Mouse (Mus musculus) thymus, adult 2 months (tissue): ENCODE results near the gene Epn3. TPM values are rescaled to one million over a fixed set of nuclear protein-coding genes. Genes with fewer than 3 reads are reported as not detected.

Source experiments
- DNase-seq: peaks from one replicate; pipeline ENCODE4 v3.0.0; 2021
- H3K27ac ChIP-seq: fragments of 200-500 bp; 2 replicates; pipeline ENCODE4 v1.5.1; 2012; ENCODE audit warnings: low read length, control low read depth; ENCODE audit not compliant: control insufficient read depth, insufficient read depth
- H3K27me3 ChIP-seq: fragments of 200-500 bp; 2 replicates; pipeline ENCODE4 v1.6.1; 2012; ENCODE audit warnings: mild to moderate bottlenecking, low read length, moderate library complexity, mixed read lengths; ENCODE audit not compliant: control insufficient read depth, insufficient read depth
- H3K36me3 ChIP-seq: fragments of 200-500 bp; 2 replicates; pipeline ENCODE4 v1.6.1; 2012; ENCODE audit warnings: mild to moderate bottlenecking, low read length, moderate library complexity; ENCODE audit not compliant: control insufficient read depth, insufficient read depth
- H3K4me1 ChIP-seq: fragments of 200-500 bp; replicated peaks from 2 replicates; pipeline ENCODE4 v1.6.1; 2012; ENCODE audit warnings: low read length; ENCODE audit not compliant: control insufficient read depth, insufficient read depth
- H3K4me3 ChIP-seq: fragments of 200-500 bp; 2 replicates; pipeline ENCODE4 v1.5.1; 2012; ENCODE audit warnings: mild to moderate bottlenecking, low read length, control low read depth, moderate library complexity; ENCODE audit not compliant: control insufficient read depth, insufficient read depth
- CTCF ChIP-seq: fragments of 200-500 bp; IDR thresholded peaks from 2 replicates; pipeline ENCODE4 v1.5.1; 2012; ENCODE audit warnings: mild to moderate bottlenecking, control low read depth, low read length, moderate library complexity, borderline replicate concordance; ENCODE audit not compliant: control insufficient read depth, poor library complexity, insufficient read depth; ENCODE audit errors: extremely low read depth
- POLR2A ChIP-seq: fragments of 200-500 bp; IDR thresholded peaks from 2 replicates; pipeline ENCODE4 v1.6.1; 2012; ENCODE audit warnings: mild to moderate bottlenecking, low read length, control low read depth, moderate library complexity; ENCODE audit not compliant: control insufficient read depth, poor library complexity, insufficient read depth; ENCODE audit errors: extremely low read depth
- WGBS: fragments of 180-500 bp; shearing (Covaris S2); methylation state at CpG from one replicate; pipeline ENCODE4 v1.1.7; 2018; 5-methylcytosine and 5-hydroxymethylcytosine counted together
- polyA plus RNA-seq: library from polyadenylated mRNA; depleted of rRNA; stranded (reverse); fragments of >200 nt; gene quantifications from 2 replicates; pipeline ENCODE4 v1.2.3, GENCODE M21; 2012

The Epn3 gene
- polyA plus RNA-seq, 1 experiment = 3.3 TPM

- Histone ChIP-seq H3K27me3 (peaks cover 26% of the 10 kb centered on the region), H3K4me3 (no peak overlapping the region), H3K4me1 (peaks cover 17% of the 10 kb centered on the region), H3K27ac (no peak overlapping the region), H3K36me3 (no peaks in the 10 kb centered on the region)
- 10% methylated on average over 17 of the region's 17 CpGs for WGBS
- no peak for TF ChIP-seq POLR2A
- no peak for TF ChIP-seq CTCF
- no peak for DNase-seq
These were observed 27.8 kb downstream of the Epn3 start for GRCm38 (mm10) chr11:94471740-94472584.

GRCm38 (mm10) chr11:94470391-94470790, 29.4 kb downstream of the Epn3 start:
- Histone ChIP-seq H3K36me3 (no peaks in the 10 kb centered on the region), H3K4me3 (no peak overlapping the region), H3K4me1 (peaks cover 17% of the 10 kb centered on the region), H3K27me3 (peaks cover 21% of the 10 kb centered on the region), H3K27ac (no peak overlapping the region)
- WGBS = 86% methylated on average over 7 of the region's 7 CpGs
- no peak for TF ChIP-seq CTCF
- no peak for TF ChIP-seq POLR2A
- no peak for DNase-seq

GRCm38 (mm10) chr11:94469136-94470064, 30.4 kb downstream of the Epn3 start:
- TF ChIP-seq CTCF (no peak), POLR2A (no peak)
- 56% methylated on average over 9 of the region's 9 CpGs for WGBS
- no peak for DNase-seq
- H3K4me1 ChIP-seq = peaks cover 16% of the 10 kb centered on the region
- H3K27ac ChIP-seq = no peak overlapping the region
- no peak overlapping the region for H3K4me3 ChIP-seq
- H3K36me3 ChIP-seq = no peaks in the 10 kb centered on the region
- H3K27me3 ChIP-seq = peaks cover 21% of the 10 kb centered on the region

GRCm38 (mm10) chr11:94468582-94469064, 31.2 kb downstream of the Epn3 start:
- WGBS = 82% methylated on average over 4 of the region's 4 CpGs
- Histone ChIP-seq H3K36me3 (no peaks in the 10 kb centered on the region), H3K27ac (no peak overlapping the region), H3K4me1 (peaks cover 13% of the 10 kb centered on the region), H3K4me3 (no peak overlapping the region), H3K27me3 (peaks cover 18% of the 10 kb centered on the region)
- TF ChIP-seq POLR2A = no peak
- no peak for TF ChIP-seq CTCF
- DNase-seq = no peak

GRCm38 (mm10) chr11:94466333-94466855, 33.4 kb downstream of the Epn3 start:
- DNase-seq = no peak
- Histone ChIP-seq H3K4me1 (no peaks in the 10 kb centered on the region), H3K36me3 (no peaks in the 10 kb centered on the region), H3K27me3 (peaks cover 3% of the 10 kb centered on the region; the same call in 1 of the 2 replicates), H3K27ac (no peak overlapping the region), H3K4me3 (no peak overlapping the region)
- no peak for TF ChIP-seq CTCF
- no peak for TF ChIP-seq POLR2A
- 92% methylated on average over 17 of the region's 17 CpGs for WGBS

GRCm38 (mm10) chr11:94464170-94464569, 35.6 kb downstream of the Epn3 start:
- H3K27ac ChIP-seq = no peak overlapping the region
- H3K4me3 ChIP-seq = no peak overlapping the region
- no peaks in the 10 kb centered on the region for H3K4me1 ChIP-seq
- no peaks in the 10 kb centered on the region for H3K27me3 ChIP-seq
- DNase-seq = no peak
- no peaks in the 10 kb centered on the region for H3K36me3 ChIP-seq
- 81% methylated on average over 2 of the region's 2 CpGs for WGBS
- no peak for TF ChIP-seq POLR2A
- TF ChIP-seq CTCF = no peak
